22 mouse cellular contexts compared by ENCODE assay signal in genomic region chr10:68440515-68440914, GRCm38 (mm10).
A peak's percentile ranks its signal among the peaks of the same experiment; 100 is the strongest.
DNase-seq lines count a peak whose midpoint lies in the region; ATAC-seq and TF ChIP-seq lines count a peak whose summit lies in the region.
"Had no signal": no experiment of that assay in that cellular context is flagged by ENCODE, and none has a peak within 500 bp of the region (broad histone marks: within the 10 kb centered on the region; RNA-seq: fewer than 3 reads in every experiment).

No protein-coding gene starts in this region.

- peak; percentile 52 for DNase-seq in forebrain, postnatal 0 days
- no peak for DNase-seq in CH12.LX (ENCODE audit: extremely low read depth)
- DNase-seq in spleen, adult 18-20 months = no peak
- DNase-seq in adrenal gland, postnatal 14 days = no peak
- DNase-seq in ovary, postnatal 10 days (ENCODE audit: low spot score) = no peak
- DNase-seq: adrenal gland, adult 2 months; cerebellum, adult 11 months; cerebellum, postnatal 25 days; embryo, embryonic 11 days; gastrocnemius, postnatal 36 days; kidney, adult 8-10 months; kidney, postnatal 36 days; lung, adult 2 months; lung, postnatal 36 days had no signal

- TF ChIP-seq EP300 in CH12.LX (IDR thresholded peaks at IDR 0.05; ENCODE audit: low read length) = 0 out of 2 replicates have a peak, but pooled peaks have one; percentile 13

- H3K9me3 ChIP-seq in forebrain, postnatal 0 days (ENCODE audit: low read length) = no peaks in the 10 kb centered on the region
- H3K9me3 ChIP-seq in forebrain, embryonic 13.5 days (replicated peaks) = no peaks in the 10 kb centered on the region
- H3K9me3 ChIP-seq in CH12.LX (replicated peaks; ENCODE audit: low read length) = no peaks in the 10 kb centered on the region
- H3K9me3 ChIP-seq in embryonic facial prominence, embryonic 13.5 days = no peaks in the 10 kb centered on the region
- no peaks in the 10 kb centered on the region for H3K9me3 ChIP-seq in limb, embryonic 12.5 days
- H3K9me3 ChIP-seq: heart, embryonic 15.5 days; hindbrain, embryonic 10.5 days had no signal

- TF ChIP-seq CTCF in forebrain, postnatal 0 days (IDR thresholded peaks at IDR 0.05; ENCODE audit: low read depth) = no peak
- no peak for TF ChIP-seq CTCF in CH12.LX (conservative IDR thresholded peaks at IDR 0.05 in 1 of 2, IDR thresholded peaks at IDR 0.05 in 1 of 2; ENCODE audit: low read depth in 2 of 2, low read length in 2 of 2)

- H3K4me1 ChIP-seq in forebrain, postnatal 0 days (ENCODE audit: insufficient read depth) = peaks cover 6% of the 10 kb centered on the region
- peaks cover 9% of the 10 kb centered on the region; the same call in 1 of the 2 replicates for H3K4me1 ChIP-seq in forebrain, embryonic 13.5 days
- H3K4me1 ChIP-seq in CH12.LX (ENCODE audit: control insufficient read depth in 1 of 2, insufficient read depth in 2 of 2) = peaks cover 9 to 49% of the 10 kb centered on the region in 2 experiments
- H3K4me1 ChIP-seq in embryonic facial prominence, embryonic 13.5 days = peaks cover 42% of the 10 kb centered on the region
- peaks cover 41% of the 10 kb centered on the region for H3K4me1 ChIP-seq in limb, embryonic 12.5 days (replicated peaks)

- dilution Hi-C loops in CH12.LX (cut with MboI; ENCODE audit: extremely low pct_ligation_motif_present, extremely low pct_unique_long_range_greater_than_20kb, low sequenced_read_pairs) = no loop called here

- in situ Hi-C loops in CH12.LX (cut with MboI; ENCODE audit: low pct_ligation_motif_present, low pct_unique_long_range_greater_than_20kb, low sequenced_read_pairs) = no loop called here

- no peaks in the 10 kb centered on the region for H3K36me3 ChIP-seq in forebrain, postnatal 0 days (ENCODE audit: insufficient read depth)
- no peaks in the 10 kb centered on the region for H3K36me3 ChIP-seq in forebrain, embryonic 13.5 days (ENCODE audit: poor library complexity, severe bottlenecking)
- no peaks in the 10 kb centered on the region for H3K36me3 ChIP-seq in CH12.LX (replicated peaks in 1 of 2; ENCODE audit: control insufficient read depth in 1 of 2, insufficient read depth in 1 of 2, low read length in 1 of 2)
- no peaks in the 10 kb centered on the region for H3K36me3 ChIP-seq in embryonic facial prominence, embryonic 13.5 days
- no peaks in the 10 kb centered on the region for H3K36me3 ChIP-seq in limb, embryonic 12.5 days
- H3K36me3 ChIP-seq: heart, embryonic 15.5 days; hindbrain, embryonic 10.5 days had no signal

- 25% methylated on average over 8 of the region's 8 CpGs for WGBS in forebrain, postnatal 0 days
- WGBS in forebrain, embryonic 13.5 days = 53% methylated on average over 8 of the region's 8 CpGs
- WGBS in embryonic facial prominence, embryonic 13.5 days = 27% methylated on average over 8 of the region's 8 CpGs
- 36% methylated on average over 8 of the region's 8 CpGs for WGBS in limb, embryonic 12.5 days

- no peaks in the 10 kb centered on the region for H3K27me3 ChIP-seq in forebrain, postnatal 0 days (ENCODE audit: insufficient read depth, low read length)
- no peaks in the 10 kb centered on the region for H3K27me3 ChIP-seq in forebrain, embryonic 13.5 days
- no peaks in the 10 kb centered on the region for H3K27me3 ChIP-seq in CH12.LX (replicated peaks)
- no peaks in the 10 kb centered on the region for H3K27me3 ChIP-seq in embryonic facial prominence, embryonic 13.5 days
- no peaks in the 10 kb centered on the region for H3K27me3 ChIP-seq in limb, embryonic 12.5 days
- H3K27me3 ChIP-seq: heart, embryonic 15.5 days had no signal

- ATAC-seq in forebrain, postnatal 0 days = peak; percentile 45; the same call in 1 of the 2 replicates
- ATAC-seq in forebrain, embryonic 13.5 days = no peak
- 0 out of 2 replicates have a peak, but pooled peaks have one; percentile 45 for ATAC-seq in embryonic facial prominence, embryonic 13.5 days (ENCODE audit: insufficient number of reproducible peaks, insufficient read depth, low FRiP score, low TSS enrichment, low read depth)
- ATAC-seq in limb, embryonic 12.5 days (ENCODE audit: insufficient number of reproducible peaks, insufficient read depth, low FRiP score, low TSS enrichment, low read depth) = no peak
- ATAC-seq: midbrain, embryonic 16.5 days had no signal

- TF ChIP-seq RAD21 in CH12.LX (IDR thresholded peaks at IDR 0.05; ENCODE audit: low read depth, low read length) = no peak

- no peak overlapping the region for H3K4me2 ChIP-seq in forebrain, postnatal 0 days (ENCODE audit: low read depth)
- no peak overlapping the region for H3K4me2 ChIP-seq in forebrain, embryonic 13.5 days
- H3K4me2 ChIP-seq in CH12.LX (ENCODE audit: insufficient read depth, low read depth, poor library complexity, severe bottlenecking) = peak overlapping the region; percentile 38
- H3K4me2 ChIP-seq in embryonic facial prominence, embryonic 13.5 days = no peak overlapping the region
- peak overlapping the region; percentile 18; the same call in 1 of the 2 replicates for H3K4me2 ChIP-seq in limb, embryonic 12.5 days
- H3K4me2 ChIP-seq: heart, embryonic 15.5 days; liver, embryonic 11.5 days had no signal

- no peak overlapping the region for H3K27ac ChIP-seq in forebrain, postnatal 0 days (ENCODE audit: low read depth, low read length)
- no peak overlapping the region for H3K27ac ChIP-seq in forebrain, embryonic 13.5 days
- H3K27ac ChIP-seq in CH12.LX (ENCODE audit: insufficient read depth, low read depth) = no peak overlapping the region
- H3K27ac ChIP-seq in embryonic facial prominence, embryonic 13.5 days = peak overlapping the region; percentile 83
- peak overlapping the region; percentile 91 for H3K27ac ChIP-seq in limb, embryonic 12.5 days
- H3K27ac ChIP-seq: heart, embryonic 15.5 days; hindbrain, embryonic 10.5 days; stomach, postnatal 0 days had no signal

- H3K4me3 ChIP-seq in forebrain, postnatal 0 days (ENCODE audit: low read depth, low read length) = no peak overlapping the region
- H3K4me3 ChIP-seq in forebrain, embryonic 13.5 days = no peak overlapping the region
- no peak overlapping the region for H3K4me3 ChIP-seq in CH12.LX (replicated peaks in 1 of 3; ENCODE audit: low read depth in 2 of 3, low read length in 2 of 3, poor library complexity in 1 of 3)
- no peak overlapping the region for H3K4me3 ChIP-seq in embryonic facial prominence, embryonic 13.5 days
- H3K4me3 ChIP-seq in limb, embryonic 12.5 days (replicated peaks) = no peak overlapping the region
- H3K4me3 ChIP-seq: heart, embryonic 15.5 days; hindbrain, embryonic 10.5 days had no signal

- TF ChIP-seq POLR2A in CH12.LX (IDR thresholded peaks at IDR 0.05; ENCODE audit: low read depth, low read length) = no peak

- H3K9ac ChIP-seq in forebrain, postnatal 0 days = no peak overlapping the region
- no peak overlapping the region for H3K9ac ChIP-seq in forebrain, embryonic 13.5 days
- H3K9ac ChIP-seq in CH12.LX (ENCODE audit: insufficient read depth, low read depth) = peak overlapping the region; percentile 26; the same call in 1 of the 2 replicates
- H3K9ac ChIP-seq in embryonic facial prominence, embryonic 13.5 days = no peak overlapping the region
- H3K9ac ChIP-seq in limb, embryonic 12.5 days (replicated peaks) = no peak overlapping the region
- H3K9ac ChIP-seq: heart, embryonic 15.5 days had no signal

- H3K79me2 ChIP-seq in CH12.LX (replicated peaks; ENCODE audit: control insufficient read depth, extremely low read depth, insufficient read depth, poor library complexity, severe bottlenecking) = no peaks in the 10 kb centered on the region

TF ChIP-seq in CH12.LX, 34 proteins besides CTCF, POLR2A, EP300 and RAD21 (continues in another document):
- TF ChIP-seq MAFK (IDR thresholded peaks at IDR 0.05; ENCODE audit: insufficient replicate concordance, low read length) (no peak), ETS1 (conservative IDR thresholded peaks at IDR 0.05; ENCODE audit: low read depth, low read length) (no peak), CHD2 (IDR thresholded peaks at IDR 0.05; ENCODE audit: low read length) (no peak), POLR2AphosphoS2 (IDR thresholded peaks at IDR 0.05; ENCODE audit: low read depth, low read length) (no peak), UBTF (IDR thresholded peaks at IDR 0.05; ENCODE audit: low read depth, low read length) (no peak), MXI1 (IDR thresholded peaks at IDR 0.05; ENCODE audit: low read depth, low read length) (no peak), BHLHE40 (IDR thresholded peaks at IDR 0.05; ENCODE audit: low read depth, low read length) (no peak), USF2 (conservative IDR thresholded peaks at IDR 0.05; ENCODE audit: low read depth, low read length) (no peak), NRF1 (IDR thresholded peaks at IDR 0.05; ENCODE audit: low read depth, low read length) (no peak), ZMIZ1 (IDR thresholded peaks at IDR 0.05; ENCODE audit: low read depth, low read length) (no peak), HCFC1 (IDR thresholded peaks at IDR 0.05; ENCODE audit: low read depth, low read length) (peak; percentile 23; the same call in 1 of the 2 replicates), SIN3A (IDR thresholded peaks at IDR 0.05; ENCODE audit: low read length) (no peak), ELF1 (IDR thresholded peaks at IDR 0.05; ENCODE audit: low read depth, low read length) (no peak), PAX5 (IDR thresholded peaks at IDR 0.05; ENCODE audit: low read length) (no peak), E2F4 (IDR thresholded peaks at IDR 0.05; ENCODE audit: insufficient replicate concordance, low read depth, low read length) (no peak), USF1 (IDR thresholded peaks at IDR 0.05; ENCODE audit: low read depth, low read length) (no peak), GABPA (IDR thresholded peaks at IDR 0.05; ENCODE audit: insufficient replicate concordance, low read depth, low read length) (no peak), ZNF384 (IDR thresholded peaks at IDR 0.05; ENCODE audit: low read depth, low read length) (no peak), TBP (conservative IDR thresholded peaks at IDR 0.05; ENCODE audit: low read depth, low read length) (no peak), KAT2A (IDR thresholded peaks at IDR 0.05; ENCODE audit: insufficient replicate concordance, low read length) (no peak), RCOR1 (conservative IDR thresholded peaks at IDR 0.05; ENCODE audit: low read depth, low read length) (no peak), JUN (IDR thresholded peaks at IDR 0.05; ENCODE audit: insufficient read depth, low read depth, low read length) (no peak), JUND (conservative IDR thresholded peaks at IDR 0.05; ENCODE audit: low read depth, low read length) (0 out of 2 replicates have a peak, but pooled peaks have one; percentile 6), NELFE (IDR thresholded peaks at IDR 0.05; ENCODE audit: low read depth, low read length) (no peak), MAZ (IDR thresholded peaks at IDR 0.05; ENCODE audit: low read depth, low read length) (no peak), CHD1 (IDR thresholded peaks at IDR 0.05; ENCODE audit: low read depth, low read length) (peak; percentile 56; the same call in 1 of the 2 replicates), MEF2A (IDR thresholded peaks at IDR 0.05; ENCODE audit: borderline replicate concordance, low read depth, low read length) (no peak), ZKSCAN1 (IDR thresholded peaks at IDR 0.05; ENCODE audit: borderline replicate concordance, low read depth, low read length) (no peak)

Comparison
In these comparisons a context has a peak if more than half of its experiments do, and no peak if none do; other contexts are left out.
1. ATAC-seq: peak in forebrain, postnatal 0 days (single experiment) and embryonic facial prominence, embryonic 13.5 days (single experiment); none in forebrain, embryonic 13.5 days (single experiment) and limb, embryonic 12.5 days (single experiment).
2. H3K27ac ChIP-seq: peak in embryonic facial prominence, embryonic 13.5 days (single experiment) and limb, embryonic 12.5 days (single experiment); none in forebrain, postnatal 0 days (single experiment), forebrain, embryonic 13.5 days (single experiment) and CH12.LX (single experiment).
3. H3K4me2 ChIP-seq: peak in CH12.LX (single experiment) and limb, embryonic 12.5 days (single experiment); none in forebrain, postnatal 0 days (single experiment), forebrain, embryonic 13.5 days (single experiment) and embryonic facial prominence, embryonic 13.5 days (single experiment).